Mouse (Mus musculus) G1E (cell line): Measurements from ENCODE around the gene Ick.

Experiments
- CTCF ChIP-seq: IDR thresholded peaks from 2 replicates; pipeline ENCODE4 v1.5.1; 2012; ENCODE audit warnings: low read depth, low read length, inconsistent platforms, mixed read lengths
- GATA1 ChIP-seq: IDR thresholded peaks from 2 replicates; pipeline ENCODE4 v1.6.1; 2012; ENCODE audit warnings: borderline replicate concordance, low read length, inconsistent platforms, mixed read lengths
- TAL1 ChIP-seq: conservative IDR thresholded peaks from 2 replicates; pipeline ENCODE4 v1.6.1; 2012; ENCODE audit warnings: low read depth, low read length, inconsistent platforms, mixed read lengths

GRCm38 (mm10) chr9:78117690-78118089 is 8.7 kb downstream of the Ick start:
- TF ChIP-seq CTCF: no peak
- no peak for TF ChIP-seq TAL1
- TF ChIP-seq GATA1: no peak
